Mouse (Mus musculus) C2C12 (cell line): ENCODE results near the gene Dmrtc1c1.

Experiments used
- CTCF ChIP-seq: IDR thresholded peaks from one replicate; pipeline ENCODE4 v1.5.1; 2011; ENCODE audit not compliant: control insufficient read depth, insufficient read depth, insufficient read length
- USF1 ChIP-seq: IDR thresholded peaks from one replicate; pipeline ENCODE4 v1.6.1; 2011; ENCODE audit warnings: low read depth, mild to moderate bottlenecking, control low read depth, moderate library complexity

- TF ChIP-seq CTCF (no peak), USF1 (no peak)
These were observed 36.9 kb upstream of the Dmrtc1c1 start for GRCm38 (mm10) chrX:102765878-102766277.
